Mouse (Mus musculus): ENCODE measurements at regions not wholly inside any gene's neighbourhood (a gene's known extent, or its start where the extent isn't known, plus 50 kb on each side); places are given as distances from the start of the nearest gene placed in this dataset.

- H3K4me3 ChIP-seq (ENCODE audit: low read depth, low read length), result no peak overlapping the region
- no peaks in the 10 kb centered on the region for H3K4me1 ChIP-seq (replicated peaks; ENCODE audit: control insufficient read depth, insufficient read depth, low read length)
- H3K4me2 ChIP-seq (ENCODE audit: low read length), result no peak overlapping the region
- H3K9me3 ChIP-seq (ENCODE audit: control insufficient read depth, low read length), result no peaks in the 10 kb centered on the region
- H3K36me3 ChIP-seq (ENCODE audit: control insufficient read depth, insufficient read depth, low read length), result no peaks in the 10 kb centered on the region
- no peak overlapping the region for H3K9ac ChIP-seq (ENCODE audit: low read length)
- DNase-seq (ENCODE audit: low spot score) (no peak), ATAC-seq (replicated peaks; ENCODE audit: low FRiP score, low TSS enrichment, low read depth) (no peak)
- no peaks in the 10 kb centered on the region for H3K27me3 ChIP-seq (replicated peaks; ENCODE audit: control insufficient read depth, insufficient read depth, low read length)
- 46% methylated on average over 3 of the region's 3 CpGs for WGBS
- H3K27ac ChIP-seq (ENCODE audit: low read depth), result no peak overlapping the region
These were observed 111.9 kb upstream of the Trhde start for GRCm38 (mm10) chr10:114913971-114914370.

DNA sequence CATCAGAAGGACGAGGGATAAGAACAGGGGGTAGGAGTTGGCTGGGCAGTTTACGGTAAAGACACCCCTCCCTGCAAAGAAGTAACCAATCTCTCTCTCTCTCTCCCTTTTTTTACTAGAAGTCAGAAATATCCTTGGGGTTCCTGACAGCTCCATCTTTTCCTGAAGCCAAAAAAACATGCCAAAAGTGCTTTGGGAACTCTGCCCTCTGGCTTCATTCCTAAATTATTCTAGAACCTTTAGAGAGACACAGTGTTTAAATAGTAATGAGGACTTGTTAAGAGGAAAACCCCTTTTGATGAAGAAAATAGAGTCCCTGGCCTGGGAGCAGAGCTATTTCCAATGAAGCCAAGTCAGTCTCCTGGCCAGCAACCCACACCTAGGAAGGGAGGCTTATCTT, 89.8 kb upstream of the Trhde start:
- Histone ChIP-seq H3K4me3 (ENCODE audit: low read depth, low read length) (no peak overlapping the region), H3K4me2 (ENCODE audit: low read length) (no peak overlapping the region), H3K27me3 (replicated peaks; ENCODE audit: control insufficient read depth, insufficient read depth, low read length) (no peaks in the 10 kb centered on the region), H3K4me1 (replicated peaks; ENCODE audit: control insufficient read depth, insufficient read depth, low read length) (no peaks in the 10 kb centered on the region), H3K36me3 (ENCODE audit: control insufficient read depth, insufficient read depth, low read length) (no peaks in the 10 kb centered on the region), H3K9me3 (ENCODE audit: control insufficient read depth, low read length) (no peaks in the 10 kb centered on the region), H3K9ac (ENCODE audit: low read length) (no peak overlapping the region), H3K27ac (ENCODE audit: low read depth) (no peak overlapping the region)
- DNase-seq (ENCODE audit: low spot score) (no peak), ATAC-seq (replicated peaks; ENCODE audit: low FRiP score, low TSS enrichment, low read depth) (no peak)
- WGBS, result 88% methylated on average over 2 of the region's 2 CpGs

DNA sequence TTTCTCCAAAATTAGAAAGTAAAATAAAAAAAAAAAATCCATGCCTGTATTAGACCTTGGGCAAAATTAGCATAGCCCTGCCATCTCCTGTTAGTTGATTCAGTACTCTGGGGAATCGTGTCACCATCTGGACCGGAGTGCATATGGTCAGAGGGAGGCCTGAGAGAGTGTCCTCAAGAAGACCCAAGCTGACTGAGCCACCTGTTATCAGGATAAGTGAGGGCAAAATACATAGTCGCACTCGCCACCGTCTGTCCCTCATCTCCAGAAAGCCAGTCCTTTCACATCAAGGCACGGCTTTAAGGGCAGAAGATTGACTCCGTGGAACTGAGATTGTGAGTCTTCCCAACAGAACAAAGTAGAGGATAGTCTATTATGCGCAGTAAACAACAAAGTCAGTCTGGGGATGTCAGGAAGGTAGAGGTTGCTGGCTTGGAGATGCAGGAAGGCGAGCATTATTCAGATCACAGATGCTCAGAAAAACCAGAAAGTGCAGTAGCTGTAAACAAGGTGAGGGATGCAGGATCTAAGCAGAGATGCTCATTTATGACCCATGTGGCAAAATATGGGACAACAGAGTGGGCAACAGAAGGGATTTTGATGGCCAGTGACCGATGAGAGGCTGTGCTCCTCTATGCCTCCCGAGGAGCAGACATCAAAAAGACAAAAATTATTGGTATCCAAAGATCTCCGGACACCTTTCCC, 88.8 kb upstream of the Trhde start:
- Histone ChIP-seq H3K9ac (ENCODE audit: low read length) (no peak overlapping the region), H3K4me3 (ENCODE audit: low read depth, low read length) (no peak overlapping the region), H3K27me3 (replicated peaks; ENCODE audit: control insufficient read depth, insufficient read depth, low read length) (no peaks in the 10 kb centered on the region), H3K4me1 (replicated peaks; ENCODE audit: control insufficient read depth, insufficient read depth, low read length) (no peaks in the 10 kb centered on the region), H3K9me3 (ENCODE audit: control insufficient read depth, low read length) (no peaks in the 10 kb centered on the region), H3K4me2 (ENCODE audit: low read length) (no peak overlapping the region), H3K27ac (ENCODE audit: low read depth) (no peak overlapping the region), H3K36me3 (ENCODE audit: control insufficient read depth, insufficient read depth, low read length) (no peaks in the 10 kb centered on the region)
- DNase-seq (ENCODE audit: low spot score) (no peak), ATAC-seq (replicated peaks; ENCODE audit: low FRiP score, low TSS enrichment, low read depth) (no peak)
- 88% methylated on average over 12 of the region's 12 CpGs for WGBS

GRCm38 (mm10) chr10:114871201-114871600, 69.1 kb upstream of the Trhde start:
- H3K27me3 ChIP-seq (replicated peaks; ENCODE audit: control insufficient read depth, insufficient read depth, low read length), result no peaks in the 10 kb centered on the region
- ATAC-seq (replicated peaks; ENCODE audit: low FRiP score, low TSS enrichment, low read depth), result no peak

DNA sequence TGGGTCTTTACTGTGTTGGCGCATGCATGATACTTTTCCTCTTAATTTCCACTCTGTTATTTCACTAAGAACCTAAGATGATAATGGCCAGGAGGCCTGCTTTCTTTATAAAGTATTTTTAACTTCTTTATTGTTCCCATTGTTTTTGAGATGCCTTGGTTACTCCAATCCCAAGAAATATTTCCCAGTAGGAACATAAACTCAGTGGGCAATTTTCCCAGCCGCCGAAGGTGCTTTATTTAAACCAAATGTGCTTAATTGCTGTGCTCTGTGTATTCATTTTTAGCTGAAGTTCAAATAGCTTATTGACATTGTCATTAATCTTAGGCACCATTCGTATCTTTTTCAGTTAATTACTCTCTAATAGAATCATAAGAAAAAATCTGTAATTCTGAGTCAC, 55.1 kb upstream of the Trhde start:
- WGBS, result 82% methylated on average over 4 of the region's 4 CpGs
- no peak overlapping the region for H3K4me2 ChIP-seq (ENCODE audit: low read length)
- DNase-seq (ENCODE audit: low spot score) (no peak), ATAC-seq (replicated peaks; ENCODE audit: low FRiP score, low TSS enrichment, low read depth) (no peak)
- no peak overlapping the region for H3K9ac ChIP-seq (ENCODE audit: low read length)
- no peaks in the 10 kb centered on the region for H3K36me3 ChIP-seq (ENCODE audit: control insufficient read depth, insufficient read depth, low read length)
- H3K4me3 ChIP-seq (ENCODE audit: low read depth, low read length), result no peak overlapping the region
- no peak overlapping the region for H3K27ac ChIP-seq (ENCODE audit: low read depth)
- H3K9me3 ChIP-seq (ENCODE audit: control insufficient read depth, low read length), result no peaks in the 10 kb centered on the region
- no peaks in the 10 kb centered on the region for H3K27me3 ChIP-seq (replicated peaks; ENCODE audit: control insufficient read depth, insufficient read depth, low read length)
- H3K4me1 ChIP-seq (replicated peaks; ENCODE audit: control insufficient read depth, insufficient read depth, low read length), result no peaks in the 10 kb centered on the region

More at GRCm38 (mm10) chr10:114871201-114871600, 69.1 kb upstream of the Trhde start:
- Histone ChIP-seq H3K9ac (ENCODE audit: low read length) (no peak overlapping the region), H3K36me3 (ENCODE audit: control insufficient read depth, insufficient read depth, low read length) (no peaks in the 10 kb centered on the region), H3K9me3 (ENCODE audit: control insufficient read depth, low read length) (no peaks in the 10 kb centered on the region), H3K4me1 (replicated peaks; ENCODE audit: control insufficient read depth, insufficient read depth, low read length) (no peaks in the 10 kb centered on the region), H3K27ac (ENCODE audit: low read depth) (no peak overlapping the region), H3K4me3 (ENCODE audit: low read depth, low read length) (no peak overlapping the region), H3K4me2 (ENCODE audit: low read length) (no peak overlapping the region)
- no peak for DNase-seq (ENCODE audit: low spot score)
- WGBS, result 53% methylated on average over 2 of the region's 2 CpGs

DNA sequence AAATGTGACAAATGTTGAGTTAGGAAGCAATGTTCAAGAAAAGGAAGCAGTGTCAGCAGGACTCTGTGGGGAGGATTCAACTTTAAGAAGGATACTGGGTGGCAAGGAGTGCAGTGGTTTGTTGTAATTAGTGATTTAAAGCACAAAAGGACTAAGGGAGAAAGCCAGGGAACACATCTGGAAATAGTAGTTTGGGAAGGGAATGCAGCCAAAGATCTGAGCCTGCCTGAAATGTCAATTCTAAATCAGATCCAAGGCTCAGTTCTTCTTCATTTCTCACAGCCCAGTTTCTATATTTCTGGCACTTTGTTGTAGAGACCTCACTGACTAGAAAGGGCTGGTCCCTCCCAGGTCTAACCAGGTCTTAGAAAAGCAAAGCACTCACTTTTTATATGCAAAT, 50.6 kb upstream of the Trhde start:
- ATAC-seq (replicated peaks; ENCODE audit: low FRiP score, low TSS enrichment, low read depth) (no peak), DNase-seq (ENCODE audit: low spot score) (no peak)
- Histone ChIP-seq H3K9me3 (ENCODE audit: control insufficient read depth, low read length) (peaks cover 7% of the 10 kb centered on the region; the same call in 1 of the 2 replicates), H3K27me3 (replicated peaks; ENCODE audit: control insufficient read depth, insufficient read depth, low read length) (no peaks in the 10 kb centered on the region), H3K4me2 (ENCODE audit: low read length) (no peak overlapping the region), H3K9ac (ENCODE audit: low read length) (no peak overlapping the region), H3K4me1 (replicated peaks; ENCODE audit: control insufficient read depth, insufficient read depth, low read length) (no peaks in the 10 kb centered on the region), H3K27ac (ENCODE audit: low read depth) (no peak overlapping the region), H3K4me3 (ENCODE audit: low read depth, low read length) (no peak overlapping the region), H3K36me3 (ENCODE audit: control insufficient read depth, insufficient read depth, low read length) (no peaks in the 10 kb centered on the region)

Data from intestine, embryonic 14.5 days (tissue).